Mouse (Mus musculus): Measurements from ENCODE around the gene 1700020N15Rik. TPM values are rescaled to one million over a fixed set of nuclear protein-coding genes. Genes with fewer than 3 reads are reported as not detected.
"Not testable (repeated sequence)": the region's sequence is repeated elsewhere in the genome, so short reads cannot be mapped to it uniquely, and the experiment has no call there.

1700020N15Rik gene
- not detected in 2 replicates for polyA plus RNA-seq (2015; fragmentation: Nextera tagmentation; extraction: Ambion mirVana)

GRCm38 (mm10) chrX:69945000-69945399 lies at the start of gene 1700020N15Rik:
TSS of gene 1700020N15Rik (plus strand) at chrX:69945300.
- H3K4me1 ChIP-seq (ENCODE audit: insufficient read depth, low read length); ATAC-seq (ENCODE audit: low FRiP score, low TSS enrichment); H3K9me3 ChIP-seq (ENCODE audit: low read length); H3K9ac ChIP-seq (replicated peaks; ENCODE audit: low read length); H3K27ac ChIP-seq (ENCODE audit: low read length); H3K4me3 ChIP-seq (ENCODE audit: low read length); H3K4me2 ChIP-seq (replicated peaks; ENCODE audit: low read depth, low read length); H3K27me3 ChIP-seq (ENCODE audit: insufficient read depth, low read length); H3K36me3 ChIP-seq (ENCODE audit: insufficient read depth, low read length): not testable (repeated sequence)
- WGBS, result 49% methylated on average over 2 of the region's 5 CpGs

GRCm38 (mm10) chrX:69976790-69977579 lies 31.9 kb downstream of the 1700020N15Rik start:
- Histone ChIP-seq H3K4me1 (ENCODE audit: insufficient read depth, low read length) (no peaks in the 10 kb centered on the region), H3K27me3 (ENCODE audit: insufficient read depth, low read length) (no peaks in the 10 kb centered on the region), H3K4me2 (replicated peaks; ENCODE audit: low read depth, low read length) (no peak overlapping the region), H3K9ac (replicated peaks; ENCODE audit: low read length) (no peak overlapping the region), H3K9me3 (ENCODE audit: low read length) (no peaks in the 10 kb centered on the region), H3K36me3 (ENCODE audit: insufficient read depth, low read length) (no peaks in the 10 kb centered on the region), H3K27ac (ENCODE audit: low read length) (no peak overlapping the region), H3K4me3 (ENCODE audit: low read length) (no peak overlapping the region)
- ATAC-seq (ENCODE audit: low FRiP score, low TSS enrichment), result no peak
- 84% methylated on average over 2 of the region's 2 CpGs for WGBS

Measured in kidney, embryonic 16.5 days (tissue).